Mouse (Mus musculus): ENCODE results near the gene Kptn.

GRCm38 (mm10) chr7:16149241-16149640 lies 29.5 kb downstream of the Kptn start:
- no peak for TF ChIP-seq POLR2A (IDR thresholded peaks at IDR 0.05; ENCODE audit: borderline replicate concordance, control insufficient read depth, low read depth, low read length)
- no peak for TF ChIP-seq CTCF (IDR thresholded peaks at IDR 0.05; ENCODE audit: control insufficient read depth, insufficient read depth, low read length)
